Mouse (Mus musculus) kidney, postnatal 4 days (tissue): ENCODE data around the gene Olfr692.
"Not testable (repeated sequence)": the region's sequence is repeated elsewhere in the genome, so short reads cannot be mapped to it uniquely, and the experiment has no call there.

ENCODE experiments used
- DNase-seq, 2 experiments: peaks; one replicate each; pipeline ENCODE4 v3.0.0; 2021; ENCODE audit warnings: mixed read lengths in 2 of 2

Olfr692 gene

DNA sequence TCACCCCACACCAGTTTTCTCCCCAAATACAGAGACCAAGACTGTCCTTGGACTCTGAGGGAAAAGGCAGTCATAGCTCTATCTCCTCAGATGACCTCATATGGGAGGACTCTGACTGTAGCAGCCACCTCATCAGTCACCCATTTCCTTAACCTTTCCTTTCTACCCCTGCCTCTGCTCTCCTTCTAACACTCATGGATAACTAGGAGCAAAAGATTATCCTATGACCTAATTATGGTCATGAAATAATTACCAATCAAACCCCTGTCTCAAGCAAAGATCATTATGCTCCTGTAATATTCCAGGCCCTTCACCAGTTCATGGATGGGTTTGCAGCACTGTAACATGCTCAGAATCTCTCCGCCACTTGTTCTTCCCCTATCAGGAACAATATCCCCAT lies at the start of gene Olfr692:
Gene Olfr692, plus strand, starts transcription at position 301 of the 400 bp plus-strand sequence.
- no peak for DNase-seq

DNA sequence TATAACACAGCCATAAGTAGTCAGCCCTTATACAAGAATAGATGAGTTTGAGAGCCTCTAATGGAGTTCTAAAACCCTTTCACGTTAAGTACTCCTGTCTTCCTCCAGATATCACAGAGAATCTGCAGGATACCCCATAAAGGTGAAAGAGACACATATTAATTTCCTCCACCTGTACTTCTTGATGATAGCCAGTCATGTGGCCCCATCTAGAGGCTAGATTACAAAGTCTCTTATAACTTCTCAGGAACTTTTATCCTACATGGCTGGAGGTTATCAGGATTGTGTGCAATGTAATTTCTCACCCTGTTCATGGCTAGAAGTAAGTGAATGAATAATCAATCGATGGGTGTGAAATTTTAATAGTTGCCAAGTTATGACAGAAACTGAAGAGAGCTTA lies 42.7 kb upstream of the Olfr692 start:
- no peak for DNase-seq

DNA sequence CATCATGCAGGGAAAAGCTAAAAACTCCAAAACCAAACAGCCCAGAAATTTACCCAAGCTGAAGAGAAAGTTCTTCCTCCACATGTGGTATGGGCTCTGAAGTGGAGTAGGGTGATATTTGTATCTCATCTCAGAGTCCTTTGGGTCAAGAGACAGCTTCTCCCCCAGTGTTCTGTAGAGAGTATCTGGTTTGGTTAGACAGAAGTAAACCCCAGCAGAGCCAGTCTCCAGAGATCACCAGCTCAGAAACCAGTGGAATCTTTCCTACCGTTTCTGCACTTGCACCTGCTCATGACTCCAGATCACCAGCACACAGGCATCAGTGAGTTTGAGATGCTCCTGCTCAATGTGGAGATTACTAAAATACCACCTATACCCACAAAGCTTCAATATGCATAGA lies 34.0 kb upstream of the Olfr692 start, which contains the start of gene Olfr690:
Gene Olfr690, minus strand, starts transcription at position 101 of the 400 bp plus-strand sequence.
- DNase-seq = no peak

DNA sequence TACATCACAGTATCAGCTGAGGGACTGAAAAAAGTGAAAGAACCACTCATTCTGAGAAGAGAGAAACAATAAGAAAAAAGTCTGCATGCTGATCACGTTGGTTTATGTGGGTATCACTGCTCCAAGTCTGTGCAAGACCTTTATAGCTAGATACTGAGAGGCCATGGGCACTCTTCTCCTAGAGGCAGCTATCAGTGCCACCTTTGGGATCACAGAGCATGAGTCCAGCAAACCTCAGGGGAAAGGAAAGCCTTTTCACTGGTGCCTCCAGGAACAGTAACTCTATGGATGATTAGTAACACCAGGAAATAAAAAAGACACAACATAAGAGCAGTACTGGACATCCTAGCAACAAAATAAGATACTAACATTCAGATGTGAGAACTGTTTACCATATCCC lies 25.9 kb upstream of the Olfr692 start, which contains the start of gene Olfr691:
Gene Olfr691, minus strand, starts transcription at position 101 of the 400 bp plus-strand sequence.
- no peak for DNase-seq

DNA sequence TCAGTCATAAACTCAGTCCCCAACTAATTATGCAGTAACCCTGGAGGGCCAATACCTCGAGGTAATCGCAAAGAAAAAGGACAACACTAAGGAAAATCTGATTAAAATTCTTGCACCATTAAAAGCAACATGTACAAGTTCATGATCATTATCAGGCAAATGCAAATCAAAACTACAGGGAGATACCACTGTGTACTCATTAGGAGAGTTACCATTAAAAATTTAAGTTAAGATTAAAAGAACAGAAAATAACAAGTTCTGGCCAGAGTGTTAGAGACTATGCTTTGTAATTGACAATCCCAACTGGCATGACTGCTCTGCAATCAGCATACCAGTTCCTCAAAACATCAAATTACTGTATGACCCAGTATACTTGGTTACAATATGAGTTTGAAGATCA lies 25.3 kb upstream of the Olfr692 start:
- DNase-seq = no peak

DNA sequence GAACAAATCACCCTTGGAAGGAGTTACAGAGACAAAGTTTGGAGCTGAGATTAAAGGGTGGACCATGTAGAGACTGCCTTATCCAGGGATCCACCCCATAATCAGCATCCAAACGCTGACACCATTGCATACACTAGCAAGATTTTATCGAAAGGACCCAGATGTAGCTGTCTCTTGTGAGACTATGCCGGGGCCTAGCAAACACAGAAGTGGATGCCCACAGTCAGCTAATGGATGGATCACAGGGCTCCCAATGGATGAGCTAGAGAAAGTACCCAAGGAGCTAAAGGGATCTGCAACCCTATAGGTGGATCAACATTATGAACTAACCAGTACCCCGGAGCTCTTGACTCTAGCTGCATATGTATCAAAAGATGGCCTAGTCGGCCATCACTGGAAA lies 12.0 kb upstream of the Olfr692 start:
- DNase-seq = not testable (repeated sequence)

DNA sequence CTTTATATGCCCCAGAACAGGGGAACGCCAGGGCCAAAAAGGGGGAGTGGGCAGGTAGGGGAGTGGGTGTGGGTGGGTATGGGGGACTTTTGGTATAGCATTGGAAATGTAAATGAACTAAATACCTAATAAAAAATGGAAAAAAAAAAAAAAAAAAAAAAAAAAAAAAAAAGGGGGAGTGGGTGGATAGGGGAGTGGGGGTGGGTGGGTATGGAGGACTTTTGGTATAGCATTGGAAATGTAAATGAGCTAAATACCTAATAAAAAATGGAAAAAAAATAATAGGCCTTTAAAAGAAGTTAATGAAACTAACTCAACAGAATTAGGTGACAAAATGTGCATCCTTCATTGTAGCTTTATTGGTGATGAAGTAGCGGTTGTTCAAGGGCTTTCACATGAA lies 11.5 kb upstream of the Olfr692 start:
- not testable (repeated sequence) for DNase-seq

DNA sequence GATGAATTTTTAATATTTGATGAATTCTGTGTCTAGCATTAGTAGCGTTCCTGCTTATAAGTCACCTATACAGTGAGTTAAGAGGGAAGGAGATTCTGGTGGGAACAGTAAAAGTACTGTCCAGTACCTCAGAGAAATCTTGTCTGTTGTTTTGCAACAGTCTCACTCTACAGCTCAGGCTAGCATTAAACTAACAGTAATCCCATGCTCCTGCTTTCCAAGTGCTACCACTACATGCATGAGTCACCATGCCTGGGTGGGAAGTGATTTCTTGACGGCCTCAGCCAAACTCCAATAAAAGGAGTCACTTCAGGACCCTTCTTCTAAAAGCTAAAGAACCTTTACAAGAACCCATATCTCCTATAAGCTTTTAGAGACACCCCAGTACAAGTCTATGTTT lies 6.3 kb upstream of the Olfr692 start:
- no peak for DNase-seq

DNA sequence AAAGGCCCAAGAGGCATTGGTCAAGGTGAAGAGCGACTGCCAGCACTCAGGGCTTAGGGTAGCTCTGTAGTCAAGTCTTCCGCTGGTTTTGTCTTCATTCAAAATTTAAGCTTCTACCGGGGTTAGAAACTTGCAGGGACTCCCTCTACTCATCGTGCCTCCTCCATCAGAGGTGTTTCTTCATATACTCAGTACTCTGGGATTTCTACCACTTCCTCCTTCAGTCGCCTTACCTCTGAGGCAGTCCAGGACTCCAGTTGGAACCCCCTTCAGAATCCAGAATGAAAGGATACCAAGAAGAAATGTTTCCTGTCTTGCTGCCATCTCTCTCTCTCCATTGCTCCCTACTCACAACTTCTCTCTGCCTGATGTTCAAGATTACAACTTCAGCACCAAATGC lies 762 bp upstream of the Olfr692 start:
- DNase-seq = no peak

DNA sequence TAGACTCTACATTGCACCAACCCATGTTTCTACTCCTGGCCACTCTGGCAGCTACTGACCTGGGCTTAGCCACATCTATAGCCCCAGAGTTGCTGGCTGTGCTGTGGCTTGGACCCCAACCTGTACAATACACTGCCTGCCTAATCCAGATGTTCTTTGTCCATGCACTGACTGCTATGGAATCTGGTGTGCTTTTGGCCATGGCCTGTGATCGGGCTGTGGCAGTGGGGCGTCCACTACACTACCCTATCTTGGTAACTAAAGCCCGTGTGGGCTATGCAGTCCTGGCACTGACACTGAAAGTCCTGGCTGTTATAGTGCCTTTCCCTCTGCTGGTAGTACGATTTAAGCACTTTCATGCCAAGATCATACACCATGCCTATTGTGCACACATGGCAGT lies 491 bp downstream of the Olfr692 start:
- no peak for DNase-seq

DNA sequence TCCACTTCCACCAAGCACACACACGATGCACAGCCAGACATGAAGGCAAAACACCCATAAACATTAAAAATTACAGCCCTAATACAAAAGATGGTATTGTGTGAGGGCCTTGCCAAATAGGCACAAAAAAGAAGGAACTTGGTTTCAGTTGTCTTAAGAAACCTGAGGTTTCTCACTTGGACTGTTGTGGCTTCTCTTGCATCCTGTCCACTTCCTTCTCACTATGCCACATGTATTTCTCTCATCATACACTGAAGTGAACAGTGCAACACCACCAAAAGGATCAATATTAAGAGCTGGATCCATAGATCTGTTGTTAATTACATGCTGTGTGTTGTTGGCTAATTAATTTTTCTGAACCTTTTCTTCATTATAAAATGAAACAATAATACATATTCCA lies 4.9 kb downstream of the Olfr692 start:
- no peak for DNase-seq

DNA sequence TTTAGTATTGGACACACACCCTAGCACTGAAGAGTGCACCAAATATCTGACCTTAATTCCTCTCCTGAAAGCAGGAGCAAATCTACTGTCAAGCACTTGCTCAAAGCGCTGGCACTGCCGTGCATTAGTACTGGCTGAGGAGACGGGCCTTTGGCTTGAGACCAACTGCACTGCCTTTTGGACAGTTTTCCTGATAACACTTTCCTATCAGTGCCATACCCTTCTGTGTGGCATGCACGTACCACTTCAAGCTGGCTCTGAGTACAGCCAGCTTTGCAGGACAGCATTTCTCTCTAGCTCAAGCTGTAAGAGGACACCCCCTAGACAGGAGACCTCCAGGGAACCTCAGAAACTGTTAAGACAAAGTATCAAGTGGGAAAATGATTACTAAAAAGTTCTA lies 5.5 kb downstream of the Olfr692 start:
- no peak for DNase-seq

DNA sequence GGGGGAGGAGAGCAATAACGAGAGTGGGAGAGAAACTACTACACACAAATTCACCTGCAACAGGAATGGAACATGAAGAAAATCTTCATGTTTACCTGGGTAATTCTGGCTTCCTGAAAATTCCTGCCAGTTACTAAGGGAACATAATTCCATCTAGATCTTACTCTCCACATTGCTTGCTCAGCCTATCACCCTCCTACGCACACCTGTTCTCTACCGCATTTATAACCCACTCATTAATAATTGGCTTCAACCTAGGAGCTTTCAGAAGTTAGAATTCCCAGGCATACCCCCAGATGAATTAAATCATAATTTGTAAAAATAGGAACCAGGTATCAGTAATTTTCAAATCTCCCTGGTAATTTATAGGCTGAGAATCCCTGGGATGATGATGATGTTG lies 5.9 kb downstream of the Olfr692 start:
- DNase-seq = no peak

DNA sequence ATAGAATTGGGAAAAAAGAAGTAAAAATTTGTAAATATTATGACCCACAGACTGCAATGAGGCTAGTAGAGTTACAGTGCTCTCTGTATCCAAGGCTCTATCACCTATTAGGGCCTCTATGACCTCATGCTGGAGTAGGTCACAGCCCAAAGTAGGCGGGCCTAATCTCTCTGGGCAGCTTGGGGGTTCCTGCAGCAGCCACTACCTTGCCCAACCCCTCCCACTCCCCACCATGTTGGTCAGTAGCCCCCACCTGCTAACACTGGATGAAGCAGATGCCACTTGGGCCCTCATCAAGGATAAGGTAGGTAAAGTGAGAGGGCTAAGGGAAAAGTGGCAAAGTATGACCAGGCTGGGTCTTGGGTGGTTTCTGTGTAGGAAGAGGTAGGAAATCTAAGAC lies 6.8 kb downstream of the Olfr692 start, which contains the start of gene Gm5901:
Gene Gm5901, plus strand, starts transcription at position 173 of the 400 bp plus-strand sequence.
- no peak for DNase-seq

DNA sequence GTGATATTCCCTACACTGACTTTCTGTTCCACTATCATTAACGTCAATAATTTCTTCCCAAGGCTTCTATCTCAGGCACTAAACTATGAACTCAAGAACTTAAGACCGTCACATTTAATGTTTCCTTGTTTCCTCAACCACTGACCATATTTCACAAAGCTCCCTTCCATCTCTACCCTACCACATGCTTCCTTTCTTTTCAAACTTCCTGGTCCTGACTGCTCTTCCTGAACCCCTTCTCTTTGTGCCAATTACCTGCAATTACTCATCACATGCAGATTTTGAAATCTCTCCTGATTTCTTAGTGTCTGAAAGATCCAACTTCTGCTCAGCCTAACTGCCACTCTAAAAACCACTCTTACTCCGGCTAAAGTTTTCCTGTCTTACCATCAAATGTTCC lies 12.3 kb downstream of the Olfr692 start:
- no peak for DNase-seq

DNA sequence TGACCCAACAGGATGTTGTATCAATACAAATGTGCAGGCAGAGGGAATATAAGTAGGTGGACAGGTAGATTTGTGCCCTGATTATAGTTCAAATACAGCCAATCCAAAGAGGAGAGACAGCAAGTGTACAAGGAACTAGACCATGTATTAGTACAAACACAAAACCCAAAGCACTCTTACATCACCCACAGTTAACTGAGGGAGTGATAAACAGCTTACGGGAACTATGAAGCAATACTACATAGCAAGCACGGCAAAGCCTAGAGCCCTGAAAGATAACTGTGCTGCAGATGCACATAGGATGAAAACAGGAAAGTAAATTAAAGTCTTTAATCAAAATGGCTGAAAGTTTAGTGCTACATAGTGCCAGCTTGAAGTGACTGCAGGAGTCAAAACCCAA lies 19.7 kb downstream of the Olfr692 start:
- DNase-seq = no peak

DNA sequence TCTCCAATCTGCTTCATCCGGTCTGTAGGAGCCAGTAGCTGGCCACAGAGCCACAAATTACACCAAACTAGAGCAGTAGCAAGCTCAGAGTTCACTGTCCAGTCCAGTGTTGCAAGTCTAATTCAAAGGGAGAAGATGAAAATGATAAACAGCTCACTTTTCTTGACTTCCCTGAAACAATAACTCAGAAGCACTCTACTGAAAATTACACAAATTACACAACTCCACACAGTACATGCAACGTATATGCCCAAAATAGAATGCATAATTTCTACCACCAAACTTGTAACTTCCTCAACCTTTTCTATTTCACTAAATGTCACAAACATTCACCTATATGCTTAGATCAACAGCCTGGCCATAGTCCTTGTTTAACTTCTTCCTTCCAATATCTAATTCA lies 22.2 kb downstream of the Olfr692 start:
- no peak for DNase-seq

DNA sequence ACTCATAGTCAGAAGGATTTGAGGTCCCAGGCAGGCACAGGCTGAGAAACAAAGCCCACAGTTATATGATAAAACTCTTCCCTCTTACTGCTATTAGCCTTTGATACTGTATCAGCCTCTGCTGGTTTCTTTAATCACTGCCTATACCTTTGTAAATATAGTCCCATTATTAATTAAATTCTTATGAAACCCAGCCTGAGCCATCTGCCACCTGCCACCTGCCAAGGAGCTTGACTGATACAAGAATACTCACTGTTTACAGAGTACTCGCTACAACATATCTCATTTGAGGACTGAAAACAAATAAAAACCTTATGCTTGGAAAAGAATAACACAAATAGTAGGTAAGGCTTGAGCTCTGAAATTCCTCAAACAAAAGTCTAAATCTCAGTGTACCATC lies 26.6 kb downstream of the Olfr692 start:
- no peak for DNase-seq

DNA sequence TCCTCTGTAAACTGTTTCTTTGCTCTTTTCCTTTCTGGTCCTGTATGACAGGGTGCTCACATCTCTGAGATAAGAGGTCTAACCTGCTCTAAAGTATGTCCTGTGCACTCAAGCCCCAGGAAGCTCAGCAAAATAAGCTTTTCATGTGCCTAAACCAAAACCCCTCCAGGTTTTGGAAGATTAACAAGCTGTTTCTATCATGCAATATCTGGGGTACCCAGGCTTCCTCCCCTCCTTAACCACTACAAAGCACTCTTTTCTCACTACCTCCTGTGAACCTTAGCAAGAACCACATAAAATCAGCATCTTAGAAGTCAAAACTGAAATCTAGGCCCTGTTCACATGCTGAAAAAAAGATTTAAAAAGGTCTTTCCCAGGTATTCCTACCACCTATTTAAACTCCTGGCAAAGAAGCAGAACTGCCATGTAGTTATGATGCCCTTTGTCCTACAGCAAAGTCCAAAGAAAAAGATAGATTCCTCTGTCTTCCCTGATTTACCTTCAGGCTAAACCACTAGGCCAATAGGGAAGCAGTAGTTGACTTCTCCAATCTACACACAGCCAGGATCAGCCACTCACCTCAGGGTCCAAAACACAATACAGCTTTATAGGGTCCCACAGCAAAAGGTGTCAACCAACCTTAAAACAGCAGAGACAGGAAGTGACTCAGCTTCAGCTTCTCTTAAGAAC lies 27.2 kb downstream of the Olfr692 start:
- DNase-seq = no peak

DNA sequence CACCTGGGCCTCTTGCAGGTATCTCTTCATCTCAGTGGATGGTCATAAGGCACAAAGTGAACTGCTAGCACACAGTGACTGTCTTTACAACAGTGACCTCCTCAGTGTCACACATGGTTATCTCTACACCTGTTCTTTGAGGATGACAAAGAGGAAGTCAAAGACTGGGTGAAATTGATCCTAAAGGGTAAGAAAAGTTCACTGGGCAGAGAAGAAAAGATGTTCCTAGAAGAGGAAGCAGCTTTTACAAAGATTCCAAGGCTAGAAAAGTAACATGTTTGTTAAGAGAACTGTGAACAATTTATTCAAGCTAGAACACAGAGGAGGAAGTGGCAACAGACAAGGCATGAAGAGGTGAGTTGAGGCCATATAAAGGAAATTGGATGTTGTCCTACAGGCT lies 28.1 kb downstream of the Olfr692 start:
- no peak for DNase-seq

DNA sequence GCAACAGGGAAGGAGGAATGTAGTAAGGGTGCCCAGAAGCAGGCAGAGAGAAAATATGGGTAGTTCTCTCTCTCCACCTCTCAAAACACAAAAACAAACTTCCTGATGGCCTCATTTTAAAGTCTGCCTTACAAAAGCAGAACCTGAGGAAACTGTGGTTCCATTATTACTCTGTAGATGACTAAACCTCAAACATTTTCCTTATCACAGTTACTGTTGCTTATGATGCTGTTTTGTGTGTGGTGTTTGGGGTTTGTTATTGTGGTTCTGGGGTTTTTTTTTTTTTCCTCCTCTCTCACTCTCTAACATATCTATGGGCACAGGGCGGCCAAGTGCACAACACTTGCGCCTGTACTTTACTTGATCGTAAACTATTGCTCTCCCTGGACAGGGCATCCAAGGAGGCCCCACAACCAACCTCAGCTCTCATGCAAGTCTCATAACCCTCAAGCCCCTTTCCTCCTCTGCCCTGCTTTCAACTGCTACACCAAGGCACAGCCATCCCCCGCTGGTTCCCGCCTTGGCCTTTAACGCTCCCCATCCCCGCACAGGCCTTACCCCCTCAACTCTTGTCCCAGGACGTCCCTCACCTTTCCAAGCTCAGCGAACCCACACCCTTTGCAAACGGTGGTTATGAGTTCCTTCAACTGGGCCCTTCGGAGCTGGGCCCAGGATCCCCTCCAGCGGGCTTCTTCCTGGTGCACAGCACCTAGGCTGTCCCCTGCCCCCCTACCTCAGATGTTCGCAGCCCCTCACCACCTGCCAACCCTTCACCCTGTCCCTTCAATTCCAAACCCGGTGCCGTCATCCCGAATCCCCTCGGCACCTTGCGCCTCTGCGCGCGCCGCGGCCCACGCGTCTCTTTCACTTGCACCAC lies 31.3 kb downstream of the Olfr692 start:
- no peak for DNase-seq

DNA sequence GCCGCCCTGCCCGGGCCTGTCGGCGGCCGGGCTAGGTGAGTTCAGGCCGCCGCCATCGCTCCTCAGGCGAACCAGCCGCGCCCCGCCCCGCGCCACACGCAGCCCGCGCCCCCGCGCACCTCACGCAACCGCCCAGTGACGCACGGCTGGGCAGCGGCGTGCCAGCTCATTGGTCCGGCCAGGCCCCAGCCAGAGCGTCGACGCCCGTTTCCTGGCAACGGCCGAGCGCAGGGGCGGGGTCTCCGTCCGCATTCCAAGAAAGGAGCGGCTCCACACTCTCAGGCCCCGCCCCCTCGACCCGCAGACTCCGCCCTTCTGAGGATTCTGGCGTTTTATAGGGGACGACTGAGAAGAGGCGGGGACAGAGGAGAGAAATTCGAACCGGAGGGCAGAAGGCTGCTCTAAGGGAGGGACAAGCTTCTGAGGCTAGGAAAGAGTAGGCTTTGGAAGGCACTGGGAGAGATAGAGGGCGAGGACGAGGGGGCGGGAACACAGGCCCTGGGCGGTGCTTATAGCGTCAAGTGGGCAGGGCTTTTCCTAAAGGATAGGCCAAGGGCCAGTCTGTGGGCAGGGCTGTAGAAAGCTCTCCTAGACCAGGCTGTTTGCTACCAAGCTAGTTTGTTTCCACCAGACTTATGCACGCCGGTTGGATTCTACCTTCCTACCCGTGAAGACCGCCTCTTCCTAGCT lies 32.0 kb downstream of the Olfr692 start, which contains the start of gene Fam160a2:
Gene Fam160a2, minus strand, starts transcription at position 120 of the 690 bp plus-strand sequence.
- peak; percentile 100 for DNase-seq

DNA sequence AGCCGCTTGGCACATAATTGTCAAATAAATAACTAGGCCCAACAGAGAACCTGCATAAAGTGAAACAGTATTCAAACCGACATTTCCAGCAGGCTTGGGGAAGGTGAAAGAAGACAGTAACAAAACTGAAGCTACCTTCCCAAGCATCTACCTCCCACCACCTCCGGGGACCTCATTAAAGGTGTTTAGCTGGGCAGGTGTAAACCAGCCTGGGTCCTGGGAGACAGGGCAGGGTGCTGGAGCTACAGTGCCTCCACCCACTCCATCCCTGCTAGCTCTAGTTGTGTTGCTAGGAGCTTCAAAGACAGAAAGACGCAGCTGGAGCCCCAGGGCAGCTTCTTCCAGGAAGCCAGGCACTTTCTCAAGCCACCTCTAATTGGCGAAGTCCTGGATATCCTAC lies 36.2 kb downstream of the Olfr692 start, which contains the start of gene Cnga4:
Gene Cnga4, plus strand, starts transcription at position 301 of the 400 bp plus-strand sequence.
- DNase-seq = no peak
